Mouse (Mus musculus): ENCODE measurements around the gene Ppid. TPM values are rescaled to one million over a fixed set of nuclear protein-coding genes. Genes with fewer than 3 reads are reported as not detected.

The Ppid gene
- polyA plus RNA-seq (2012) = 28.9 and 31.4 TPM in 2 replicates

DNA sequence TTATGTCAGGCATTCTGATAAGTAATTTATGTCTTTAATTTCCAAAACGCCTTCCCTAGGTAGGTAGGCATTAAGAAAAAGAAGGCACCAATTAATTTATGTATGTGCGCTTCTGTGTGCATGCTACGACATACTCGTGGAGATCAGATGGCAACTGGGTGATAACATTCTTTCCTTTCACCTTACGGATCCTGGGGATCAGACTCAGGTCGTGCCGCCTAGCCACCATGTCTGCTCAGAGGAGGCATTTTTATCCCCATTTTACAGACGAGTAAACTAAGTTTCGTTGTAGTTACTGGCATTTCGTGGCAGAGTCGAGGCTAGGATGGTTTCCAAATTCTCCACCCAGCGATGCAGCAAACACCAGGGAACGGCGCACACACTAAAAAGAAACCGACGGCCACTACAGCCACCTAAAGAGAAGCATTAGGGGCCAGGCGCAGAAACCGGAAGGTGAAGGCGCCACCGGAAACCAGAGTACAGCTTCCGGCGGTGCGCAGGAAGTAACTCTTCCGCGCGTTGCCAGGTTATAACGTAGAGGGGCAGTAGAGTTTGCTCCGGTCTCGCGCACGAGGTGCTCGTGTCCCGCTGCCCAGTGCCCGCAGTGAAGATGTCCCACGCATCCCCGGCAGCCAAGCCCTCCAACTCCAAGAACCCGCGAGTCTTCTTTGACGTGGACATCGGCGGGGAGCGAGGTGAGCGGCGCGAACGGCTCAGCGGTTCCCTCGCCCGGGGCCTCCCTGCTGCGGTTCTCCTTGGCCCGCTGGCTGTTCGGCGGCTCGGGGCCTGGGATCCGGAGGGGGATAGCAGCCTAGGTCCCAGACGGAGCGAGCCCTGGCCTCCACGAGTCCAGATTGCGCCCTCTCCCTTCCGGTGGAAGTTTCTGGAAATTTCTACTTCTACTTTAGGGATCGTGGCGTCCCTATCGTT, at the start of gene Ppid:
Gene Ppid, plus strand, starts transcription at position 480 of the 930 bp plus-strand sequence.

DNA sequence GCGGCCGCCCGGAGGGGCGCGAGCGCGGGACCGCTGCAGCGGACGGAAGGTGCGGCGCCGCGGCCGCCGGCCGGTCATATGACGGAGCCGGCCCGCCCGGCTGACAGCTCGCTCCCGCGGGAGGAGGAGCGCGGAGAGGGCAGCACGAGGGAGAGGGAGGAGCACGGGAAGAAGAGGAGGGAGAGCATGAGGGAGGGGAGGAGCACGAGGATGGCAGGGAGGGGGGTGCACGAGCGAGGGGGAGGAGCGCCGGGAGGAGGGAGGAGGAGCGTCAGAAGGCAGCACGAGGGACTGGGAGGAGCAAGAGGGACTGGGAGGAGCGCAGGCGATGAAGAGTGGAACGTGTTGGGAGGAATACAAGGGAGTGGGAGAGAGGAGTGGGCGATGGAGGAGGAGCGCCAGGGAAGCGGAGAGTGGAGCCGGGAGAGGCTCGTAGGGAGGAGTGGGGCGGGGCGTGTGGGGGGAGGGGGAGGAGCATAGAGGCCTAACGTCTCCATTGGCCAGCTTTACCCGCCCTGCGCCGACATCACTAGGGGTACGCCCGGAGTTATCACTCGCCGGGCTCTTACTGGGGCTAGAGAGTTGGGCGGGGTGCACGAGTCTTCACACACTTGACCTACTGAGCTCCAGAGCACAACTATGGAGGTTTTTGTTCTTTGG, 23.3 kb upstream of the Ppid start, which contains the start of gene Fnip2:
Gene Fnip2, minus strand, starts transcription at position 94 of the 660 bp plus-strand sequence.

DNA sequence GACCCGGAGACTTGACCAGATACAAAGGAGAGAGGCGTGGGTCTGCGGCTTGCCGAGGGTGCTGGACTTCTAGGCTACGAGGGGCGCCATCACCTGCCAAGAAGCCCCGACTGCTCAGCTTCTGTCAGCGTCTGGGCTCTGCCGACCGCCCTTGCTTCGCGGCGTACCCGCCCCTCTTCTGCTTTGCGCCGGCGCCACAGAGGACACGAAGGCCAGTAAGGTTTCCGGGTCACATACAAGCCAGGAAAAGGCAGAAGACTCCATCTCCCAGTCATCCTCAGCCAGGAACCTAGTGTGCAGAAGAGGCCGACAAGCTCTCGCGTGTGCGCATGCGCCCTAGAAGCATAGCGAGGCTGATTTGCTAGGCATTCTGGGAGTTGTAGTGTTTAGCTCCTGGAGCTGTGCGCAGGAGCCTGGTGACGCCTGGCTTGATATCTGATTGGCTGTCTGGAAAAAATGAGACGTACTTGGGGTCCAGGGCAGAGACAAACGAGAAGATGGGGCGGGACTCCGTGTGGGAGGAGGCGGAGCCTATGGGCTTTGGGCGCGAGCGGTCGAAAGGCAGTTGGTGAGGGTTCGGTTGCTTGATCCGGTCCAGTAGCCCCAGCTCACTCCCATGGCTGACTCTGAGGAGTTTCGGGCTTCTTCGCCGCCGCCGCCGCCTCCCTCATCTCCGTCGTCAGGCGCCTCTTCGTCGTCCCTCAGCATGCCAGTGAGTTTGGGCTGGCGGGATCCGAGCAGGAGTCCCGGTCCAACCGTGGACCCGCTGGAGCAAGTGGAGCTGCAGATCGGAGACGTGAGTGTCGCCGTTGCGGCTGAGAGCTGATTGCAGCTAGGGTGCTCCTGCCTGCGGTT, 37.6 kb downstream of the Ppid start, which contains the start of gene 4930579G24Rik:
Gene 4930579G24Rik, plus strand, starts transcription at position 519 of the 855 bp plus-strand sequence.

DNA sequence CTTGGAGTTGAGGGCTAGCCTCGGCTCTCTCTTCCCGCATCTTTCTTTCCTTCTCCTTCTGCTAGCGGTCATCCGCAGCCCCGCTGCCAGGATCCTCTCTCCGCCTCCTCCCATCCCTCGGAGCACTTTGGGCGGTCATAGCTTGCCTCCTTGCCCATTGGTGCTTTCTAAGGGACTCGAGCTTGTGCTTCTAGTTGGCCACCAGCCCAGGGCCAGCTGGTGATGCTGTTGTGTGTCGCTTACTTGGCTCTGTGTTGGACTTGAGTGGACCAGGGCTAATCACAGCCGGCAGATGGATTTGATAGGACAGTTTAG, 38.2 kb downstream of the Ppid start, which contains the start of gene Etfdh:
Gene Etfdh, minus strand, starts transcription at position 85 of the 315 bp plus-strand sequence.

Other genes starting within 250 kb of the Ppid start
- gene Fnip2, start 23.5 kb upstream of the Ppid start, polyA plus RNA-seq (2012) = 0.82 and 1.1 TPM in 2 replicates
- gene 4930579G24Rik, start 37.7 kb downstream of the Ppid start, polyA plus RNA-seq (2012) = 2.5 and 2.8 TPM in 2 replicates
- gene Etfdh, start 38.2 kb downstream of the Ppid start, polyA plus RNA-seq (2012) = 26.1 and 30.3 TPM in 2 replicates
- gene Rxfp1, start 146.5 kb downstream of the Ppid start, polyA plus RNA-seq (2012) = not detected in 2 replicates

Data from megakaryocyte-erythroid progenitor cell, adult 5 weeks (primary cell).